15 mouse cellular contexts compared by ENCODE assay signal in genomic region chr4:137503509-137503971, GRCm38 (mm10). TPM values are rescaled to one million over a fixed set of nuclear protein-coding genes. Genes with fewer than 3 reads are reported as not detected.
A peak's percentile ranks its signal among the peaks of the same experiment; 100 is the strongest.
DNase-seq lines count a peak whose midpoint lies in the region; ATAC-seq and TF ChIP-seq lines count a peak whose summit lies in the region.
"Had no signal": no experiment of that assay in that cellular context is flagged by ENCODE, and none has a peak within 500 bp of the region (broad histone marks: within the 10 kb centered on the region; RNA-seq: fewer than 3 reads in every experiment).

No protein-coding gene starts in this region.

- no peak for TF ChIP-seq POLR2A in limb, embryonic 14.5 days (IDR thresholded peaks at IDR 0.05; ENCODE audit: borderline replicate concordance, extremely low read depth, insufficient read depth, insufficient read length)

- no peaks in the 10 kb centered on the region for H3K9me3 ChIP-seq in limb, embryonic 14.5 days (ENCODE audit: control insufficient read depth, low read length)
- H3K9me3 ChIP-seq: megakaryocyte, embryonic 14.5 days had no signal

- no peak overlapping the region for H3K4me3 ChIP-seq in layer of hippocampus, adult 2 months
- no peak overlapping the region for H3K4me3 ChIP-seq in limb, embryonic 14.5 days (replicated peaks; ENCODE audit: low read length)
- H3K4me3 ChIP-seq: megakaryocyte, embryonic 14.5 days had no signal

- H3K4me1 ChIP-seq in limb, embryonic 14.5 days (ENCODE audit: control insufficient read depth, insufficient read depth, low read length), result peaks cover 8% of the 10 kb centered on the region

- no peak overlapping the region for H3K4me2 ChIP-seq in limb, embryonic 14.5 days (replicated peaks; ENCODE audit: low read depth, low read length, severe bottlenecking)

- DNase-seq in heart, adult 11 months, result peak; percentile 95
- DNase-seq in heart, postnatal 10 days, result no peak
- DNase-seq in layer of hippocampus, adult 2 months (ENCODE audit: low spot score in 2 of 2), result peak in 1 of 2 experiments; percentile 11
- DNase-seq in layer of hippocampus, postnatal 10 days (ENCODE audit: low spot score in 2 of 2), result no peak
- DNase-seq in right cerebral cortex, postnatal 10 days (ENCODE audit: low spot score in 2 of 2), result peak; percentile 48 to 60
- no peak for DNase-seq in right cerebral cortex, adult 2 months (ENCODE audit: low spot score in 2 of 2)
- no peak for DNase-seq in limb, embryonic 14.5 days (ENCODE audit: low spot score)
- DNase-seq: B cell, adult 2 months; cerebellum, postnatal 14 days; gastrocnemius, postnatal 25 days; kidney, postnatal 36 days had no signal

- ATAC-seq in limb, embryonic 14.5 days (ENCODE audit: low FRiP score, low read depth), result peak; percentile 35; the same call in 1 of the 2 replicates
- ATAC-seq in CD4-positive, CD25-positive, alpha-beta regulatory T cell, adult 4 months, result no peak
- ATAC-seq: Patski had no signal

- intact Hi-C loops in heart, postnatal 10 days (cut with DNase I), result loop anchor here (5.0 kb wide), 1 partner anchor 56 kb away; no protein-coding TSS in a partner anchor

- WGBS in limb, embryonic 14.5 days, result 77% methylated on average over 6 of the region's 6 CpGs

- TF ChIP-seq CTCF in layer of hippocampus, adult 2 months (conservative IDR thresholded peaks at IDR 0.05), result no peak

- H3K27me3 ChIP-seq in limb, embryonic 14.5 days (ENCODE audit: control insufficient read depth, insufficient read depth, low read length), result no peaks in the 10 kb centered on the region
- H3K27me3 ChIP-seq: Patski had no signal

- H3K27ac ChIP-seq in layer of hippocampus, adult 2 months, result peak overlapping the region; percentile 7; the same call in 1 of the 2 replicates
- H3K27ac ChIP-seq in limb, embryonic 14.5 days (replicated peaks; ENCODE audit: low read depth, low read length), result peak overlapping the region; percentile 61

- peaks cover 60% of the 10 kb centered on the region for H3K36me3 ChIP-seq in limb, embryonic 14.5 days (ENCODE audit: control insufficient read depth, insufficient read depth, low read length)

- H3K9ac ChIP-seq in limb, embryonic 14.5 days (ENCODE audit: low read depth, low read length, severe bottlenecking), result no peak overlapping the region

RNA-seq across cellular contexts. Expression of gene Hspg2, which starts 35.0 kb away (rescaled TPM):
- total RNA-seq in heart, postnatal 10 days (2021), result 100 to 1,000 TPM; 524 to 560 TPM
- total RNA-seq in layer of hippocampus, adult 2 months (2021), result 1 to 10 TPM; 4.0 to 5.2 TPM
- total RNA-seq in layer of hippocampus, postnatal 10 days (2021), result 10 to 100 TPM; 13.7 to 14.8 TPM
- polyA plus RNA-seq in limb, embryonic 14.5 days (2012; rRNA removed), result 97.4 and 126 TPM in 2 replicates
- polyA plus RNA-seq in limb, embryonic 14.5 days (2014; fragmentation: Nextera tagmentation; extraction: Ambion mirVana), result 65.6 and 68.4 TPM in 2 replicates
- polyA plus RNA-seq in CD4-positive, CD25-positive, alpha-beta regulatory T cell, adult 4 months (2017; shearing (Covaris generic)), result not detected

RNA-seq across cellular contexts. Expression of gene 1700013G24Rik, which starts 50.5 kb away (rescaled TPM):
- not detected for total RNA-seq in heart, postnatal 10 days (2021)
- total RNA-seq in layer of hippocampus, adult 2 months (2021), result not detected
- not detected for total RNA-seq in layer of hippocampus, postnatal 10 days (2021)
- 0.23 and 0.26 TPM in 2 replicates for polyA plus RNA-seq in limb, embryonic 14.5 days (2012; rRNA removed)
- polyA plus RNA-seq in limb, embryonic 14.5 days (2014; fragmentation: Nextera tagmentation; extraction: Ambion mirVana), result 0.30 TPM in 1 of 2 replicates, not detected in the other
- polyA plus RNA-seq in CD4-positive, CD25-positive, alpha-beta regulatory T cell, adult 4 months (2017; shearing (Covaris generic)), result not detected
- total RNA-seq: adrenal gland, postnatal 4 days; gastrocnemius, postnatal 25 days had no signal
- polyA plus RNA-seq: Patski had no signal

Comparison
In these comparisons a context has a peak if more than half of its experiments do, and no peak if none do; other contexts are left out.
1. DNase-seq: peak in heart, adult 11 months (single experiment) and right cerebral cortex, postnatal 10 days (2 of 2); none in heart, postnatal 10 days (0 of 2), layer of hippocampus, postnatal 10 days (0 of 2), right cerebral cortex, adult 2 months (0 of 2) and limb, embryonic 14.5 days (single experiment).
2. RNA of gene Hspg2, which starts 35.0 kb away (total RNA-seq): 524 to 560 TPM in heart, postnatal 10 days; 13.7 to 14.8 TPM in layer of hippocampus, postnatal 10 days and 4.0 to 5.2 TPM in layer of hippocampus, adult 2 months; every median in the first group is over 10 times any median in the second.